Mouse (Mus musculus) megakaryocyte-erythroid progenitor cell, adult 5 weeks (primary cell): ENCODE results near the gene Kdelr3. TPM values are rescaled to one million over a fixed set of nuclear protein-coding genes. Genes with fewer than 3 reads are reported as not detected.

ENCODE experiments used
- polyA plus RNA-seq: library from polyadenylated mRNA; stranded (reverse); fragments of >175 nt; gene quantifications from 2 replicates; pipeline ENCODE4 v1.2.3, GENCODE M21; 2012

Kdelr3 gene
- polyA plus RNA-seq = 0.09 and 0.10 TPM in 2 replicates

GRCm38 (mm10) chr15:79516171-79517096, at the start of gene Kdelr3:
Kdelr3 (plus strand) TSS chr15:79516411.

GRCm38 (mm10) chr15:79504707-79505452, 11.3 kb upstream of the Kdelr3 start, which contains the start of gene Kcnj4:
Kcnj4 (minus strand) TSS chr15:79505241.

GRCm38 (mm10) chr15:79546410-79547288, 30.4 kb downstream of the Kdelr3 start, which contains the start of gene Ddx17:
Ddx17 (minus strand) TSS chr15:79546741.

Other genes starting within 250 kb of the Kdelr3 start
- gene Baiap2l2, start 230.9 kb upstream of the Kdelr3 start, polyA plus RNA-seq = 1.5 TPM in 2 replicates
- gene Pla2g6, start 188.0 kb upstream of the Kdelr3 start, polyA plus RNA-seq = 25.5 and 39.2 TPM in 2 replicates
- 34.6 and 40.8 TPM in 2 replicates for gene Maff, start 169.8 kb upstream of the Kdelr3 start, polyA plus RNA-seq
- 62.5 and 64.0 TPM in 2 replicates for gene Tmem184b, start 112.8 kb upstream of the Kdelr3 start, polyA plus RNA-seq
- 104 and 129 TPM in 2 replicates for gene Csnk1e, start 60.8 kb upstream of the Kdelr3 start, polyA plus RNA-seq
- not detected in 2 replicates for gene Kcnj4, start 11.2 kb upstream of the Kdelr3 start, polyA plus RNA-seq
- gene Ddx17, start 30.3 kb downstream of the Kdelr3 start, polyA plus RNA-seq = 52.5 and 61.6 TPM in 2 replicates
- 0.32 and 0.35 TPM in 2 replicates for gene Dmc1, start 88.7 kb downstream of the Kdelr3 start, polyA plus RNA-seq
- 0.09 and 0.74 TPM in 2 replicates for gene Fam227a, start 142.5 kb downstream of the Kdelr3 start, polyA plus RNA-seq
- gene Cby1, start 142.8 kb downstream of the Kdelr3 start, polyA plus RNA-seq = 86.1 and 92.5 TPM in 2 replicates
- gene Tomm22, start 154.4 kb downstream of the Kdelr3 start, polyA plus RNA-seq = 117 and 125 TPM in 2 replicates
- 18.6 and 18.7 TPM in 2 replicates for gene Josd1, start 171.5 kb downstream of the Kdelr3 start, polyA plus RNA-seq
- 103 and 127 TPM in 2 replicates for gene Gtpbp1, start 174.4 kb downstream of the Kdelr3 start, polyA plus RNA-seq
- gene Sun2, start 226.1 kb downstream of the Kdelr3 start, polyA plus RNA-seq = 376 and 440 TPM in 2 replicates